Mouse (Mus musculus) CH12.LX (cell line): ENCODE results near the gene Zdhhc21.

Source experiments
- BHLHE40 ChIP-seq: IDR thresholded peaks from 2 replicates; pipeline ENCODE4 v1.6.1; 2011; ENCODE audit warnings: mild to moderate bottlenecking, low read depth, low read length, improper control_type of control experiment
- CTCF ChIP-seq, 2 experiments: IDR thresholded peaks in 1 of 2; conservative IDR thresholded peaks in 1 of 2; 2 replicates each; pipeline ENCODE4 v1.5.1; 2011 to 2012; ENCODE audit warnings: low read depth in 2 of 2, low read length in 2 of 2, improper control_type of control experiment in 1 of 2, inconsistent platforms in 1 of 2, mild to moderate bottlenecking in 1 of 2, moderate library complexity in 1 of 2
- E2F4 ChIP-seq: IDR thresholded peaks from 2 replicates; pipeline ENCODE4 v1.6.1; 2011; ENCODE audit warnings: low read depth, low read length, improper control_type of control experiment; ENCODE audit not compliant: insufficient replicate concordance
- EP300 ChIP-seq: IDR thresholded peaks from 2 replicates; pipeline ENCODE4 v1.6.1; 2011; ENCODE audit warnings: low read length, improper control_type of control experiment
- JUND ChIP-seq: conservative IDR thresholded peaks from 2 replicates; pipeline ENCODE4 v1.6.1; 2011; ENCODE audit warnings: low read depth, low read length, improper control_type of control experiment
- MAFK ChIP-seq: IDR thresholded peaks from 2 replicates; pipeline ENCODE4 v1.6.1; 2011; ENCODE audit warnings: low read length, improper control_type of control experiment; ENCODE audit not compliant: insufficient replicate concordance
- MAX ChIP-seq: IDR thresholded peaks from 2 replicates; pipeline ENCODE4 v1.6.1; 2011; ENCODE audit warnings: low read length, improper control_type of control experiment
- POLR2A ChIP-seq: IDR thresholded peaks from 2 replicates; pipeline ENCODE4 v1.6.1; 2011; ENCODE audit warnings: low read depth, mild to moderate bottlenecking, improper control_type of control experiment, low read length
- TBP ChIP-seq: conservative IDR thresholded peaks from 2 replicates; pipeline ENCODE4 v1.6.1; 2011; ENCODE audit warnings: low read depth, low read length, improper control_type of control experiment
- USF2 ChIP-seq: conservative IDR thresholded peaks from 2 replicates; pipeline ENCODE4 v1.6.1; 2011; ENCODE audit warnings: low read depth, low read length, improper control_type of control experiment
- ZC3H11A ChIP-seq: IDR thresholded peaks from 2 replicates; pipeline ENCODE4 v1.6.1; 2012; ENCODE audit warnings: low read depth, mild to moderate bottlenecking, inconsistent platforms, low read length, improper control_type of control experiment

DNA sequence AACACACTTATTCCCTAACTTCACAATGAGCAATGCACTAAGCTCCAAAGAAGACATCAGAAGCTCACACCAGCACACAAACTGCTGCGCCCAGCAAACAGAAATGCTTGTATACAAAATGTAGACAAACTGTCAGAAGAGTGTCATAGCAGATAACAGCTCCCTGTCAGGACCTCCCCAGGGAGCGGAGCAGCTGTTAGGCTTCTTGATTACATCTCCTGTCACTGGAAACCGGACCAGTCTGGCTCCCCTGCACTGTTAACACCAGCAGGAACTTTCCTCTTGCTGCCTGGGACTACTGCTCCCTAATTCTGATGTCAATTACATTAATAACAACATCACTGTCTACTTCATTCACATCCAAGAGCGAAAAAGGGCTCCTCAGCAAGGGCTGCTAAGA lies 44.5 kb downstream of the Zdhhc21 start:
- TF ChIP-seq POLR2A (no peak), CTCF (conservative IDR thresholded peaks at IDR 0.05 in 1 of 2, IDR thresholded peaks at IDR 0.05 in 1 of 2; ENCODE audit: low read depth in 2 of 2, low read length in 2 of 2) (no peak), EP300 (no peak), BHLHE40 (no peak), MAX (no peak), USF2 (no peak), MAFK (no peak), TBP (no peak), JUND (no peak), ZC3H11A (no peak), E2F4 (no peak)
